Mouse (Mus musculus): ENCODE data around the gene Cyp27b1.

DNA sequence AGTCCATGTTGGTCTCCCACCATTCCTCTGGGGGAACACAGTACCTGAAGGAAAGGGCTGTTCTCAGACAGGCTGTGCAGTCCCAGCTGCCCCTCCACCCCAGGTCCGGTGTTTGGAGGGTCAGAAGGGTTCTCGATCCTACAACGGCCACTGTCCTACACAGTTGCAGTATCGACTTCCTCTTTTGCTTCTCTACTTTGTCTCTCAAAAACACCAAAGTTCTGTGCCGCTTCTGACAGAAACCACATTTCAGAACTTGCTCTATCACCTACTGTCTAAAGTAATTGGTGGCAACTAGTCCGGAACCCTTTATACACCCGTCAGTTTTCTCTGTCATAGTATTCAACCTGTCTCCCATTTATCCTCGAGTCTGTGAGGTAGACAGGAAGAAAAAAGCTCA lies 7.4 kb downstream of the Cyp27b1 start:
- no peak for TF ChIP-seq CTCF (IDR thresholded peaks at IDR 0.05; ENCODE audit: low read depth, low read length)
- no peak for TF ChIP-seq POLR2A (IDR thresholded peaks at IDR 0.05; ENCODE audit: borderline replicate concordance, low read depth, low read length)
